Comparison of ENCODE assay signal across 18 mouse cellular contexts in genomic region chr13:64284676-64285075, GRCm38 (mm10). TPM values are rescaled to one million over a fixed set of nuclear protein-coding genes. Genes with fewer than 3 reads are reported as not detected.
DNase-seq lines count a peak whose midpoint lies in the region; ATAC-seq and TF ChIP-seq lines count a peak whose summit lies in the region.
"Had no signal": no experiment of that assay in that cellular context is flagged by ENCODE, and none has a peak within 500 bp of the region (broad histone marks: within the 10 kb centered on the region; RNA-seq: fewer than 3 reads in every experiment).

No protein-coding gene starts in this region.

- H3K4me2 ChIP-seq in lung, postnatal 0 days (replicated peaks; ENCODE audit: low read depth, low read length) = no peak overlapping the region
- H3K4me2 ChIP-seq: hindbrain, embryonic 13.5 days; limb, embryonic 13.5 days; lung, embryonic 15.5 days; neural tube, embryonic 15.5 days had no signal

- no peaks in the 10 kb centered on the region for H3K4me1 ChIP-seq in heart, adult 2 months (ENCODE audit: control insufficient read depth, insufficient read depth, low read length)
- no peaks in the 10 kb centered on the region for H3K4me1 ChIP-seq in lung, postnatal 0 days (ENCODE audit: insufficient read depth, low read depth, low read length)
- H3K4me1 ChIP-seq: hindbrain, embryonic 13.5 days; megakaryocyte, embryonic 14.5 days; neural tube, embryonic 15.5 days had no signal

- H3K27ac ChIP-seq in heart, adult 2 months = no peak overlapping the region
- no peak overlapping the region for H3K27ac ChIP-seq in lung, postnatal 0 days (ENCODE audit: low read length)
- H3K27ac ChIP-seq: hindbrain, embryonic 13.5 days; limb, embryonic 13.5 days; lung, embryonic 15.5 days; neural tube, embryonic 15.5 days had no signal

- DNase-seq in heart, adult 2 months = no peak
- no peak for DNase-seq in heart, adult 9 months (ENCODE audit: low spot score in 2 of 2)
- DNase-seq in lung, postnatal 0 days (ENCODE audit: low spot score) = no peak
- DNase-seq in lung, postnatal 10 days = no peak
- DNase-seq in ZHBTc4 (ENCODE audit: low read depth, low spot score) = peak; percentile 64
- no peak for DNase-seq in spleen, postnatal 14 days (ENCODE audit: low spot score in 2 of 2)
- DNase-seq in spleen, adult 12 weeks (ENCODE audit: low spot score) = no peak
- DNase-seq in spleen, postnatal 10 days (ENCODE audit: low spot score in 2 of 2) = no peak
- DNase-seq: adrenal gland, adult 2 months; cerebellum, adult 11-12 months; cerebellum, postnatal 36 days; kidney, adult 2 months; thymus, postnatal 4 days had no signal

- H3K9me3 ChIP-seq in lung, postnatal 0 days (ENCODE audit: low read length) = no peaks in the 10 kb centered on the region
- H3K9me3 ChIP-seq: hindbrain, embryonic 13.5 days; lung, embryonic 15.5 days; neural tube, embryonic 15.5 days had no signal

- H3K79me2 ChIP-seq in heart, adult 2 months (replicated peaks; ENCODE audit: control insufficient read depth, insufficient read depth, low read length) = no peaks in the 10 kb centered on the region

- ATAC-seq in lung, postnatal 0 days = no peak

- no peak for TF ChIP-seq EP300 in heart, adult 2 months (IDR thresholded peaks at IDR 0.05; ENCODE audit: insufficient read depth, low read depth, low read length)
- TF ChIP-seq EP300 in lung, postnatal 0 days (IDR thresholded peaks at IDR 0.05) = no peak

- peak; percentile 50 for TF ChIP-seq CTCF in heart, adult 2 months (IDR thresholded peaks at IDR 0.05)
- TF ChIP-seq CTCF in lung, postnatal 0 days (IDR thresholded peaks at IDR 0.05) = peak; percentile 35; the same call in 1 of the 2 replicates

- H3K4me3 ChIP-seq in heart, adult 2 months = no peak overlapping the region
- no peak overlapping the region for H3K4me3 ChIP-seq in lung, postnatal 0 days (ENCODE audit: low read depth, low read length)
- H3K4me3 ChIP-seq: hindbrain, embryonic 13.5 days; limb, embryonic 13.5 days; lung, embryonic 15.5 days; megakaryocyte, embryonic 14.5 days; neural tube, embryonic 15.5 days had no signal

- no peak for TF ChIP-seq POLR2A in heart, adult 2 months (IDR thresholded peaks at IDR 0.05; ENCODE audit: insufficient read depth, low read depth, low read length)

- no peaks in the 10 kb centered on the region for H3K36me3 ChIP-seq in heart, adult 2 months (ENCODE audit: control insufficient read depth, insufficient read depth, low read length)
- no peaks in the 10 kb centered on the region for H3K36me3 ChIP-seq in lung, postnatal 0 days (ENCODE audit: insufficient read depth, low read length)
- H3K36me3 ChIP-seq: hindbrain, embryonic 13.5 days; neural tube, embryonic 15.5 days had no signal

- H3K9ac ChIP-seq in heart, adult 2 months (ENCODE audit: low read depth, low read length) = no peak overlapping the region
- no peak overlapping the region for H3K9ac ChIP-seq in lung, postnatal 0 days (replicated peaks; ENCODE audit: low read depth)
- H3K9ac ChIP-seq: hindbrain, embryonic 13.5 days; limb, embryonic 13.5 days; lung, embryonic 15.5 days; neural tube, embryonic 15.5 days had no signal

- 99% methylated on average over 2 of the region's 2 CpGs for WGBS in heart, adult 2 months
- 94% methylated on average over 2 of the region's 2 CpGs for WGBS in lung, postnatal 0 days

- no peaks in the 10 kb centered on the region for H3K27me3 ChIP-seq in heart, adult 2 months (ENCODE audit: control insufficient read depth, insufficient read depth, low read length)
- no peaks in the 10 kb centered on the region for H3K27me3 ChIP-seq in lung, postnatal 0 days (replicated peaks; ENCODE audit: insufficient read depth, low read length)
- H3K27me3 ChIP-seq: hindbrain, embryonic 13.5 days; limb, embryonic 13.5 days; lung, embryonic 15.5 days; neural tube, embryonic 15.5 days had no signal

- intact Hi-C loops in heart, adult 2 months (cut with DNase I) = no loop called here

RNA-seq across cellular contexts. Expression of gene Cdc14b, which starts 9.6 kb away (rescaled TPM):
- 1 to 10 TPM; 8.7 to 8.8 TPM for total RNA-seq in heart, adult 2 months (2021)
- polyA plus RNA-seq in heart, adult 2 months (2012; rRNA removed) = 8.2 and 19.8 TPM in 2 replicates
- polyA plus RNA-seq in lung, postnatal 0 days (2015; fragmentation: Nextera tagmentation; extraction: Ambion mirVana) = 4.7 and 5.3 TPM in 2 replicates

RNA-seq across cellular contexts. Expression of gene Aaed1, which starts 27.8 kb away (rescaled TPM):
- 10 to 100 TPM; 55.7 to 65.7 TPM for total RNA-seq in heart, adult 2 months (2021)
- polyA plus RNA-seq in heart, adult 2 months (2012; rRNA removed) = 19.6 and 28.4 TPM in 2 replicates
- polyA plus RNA-seq in lung, postnatal 0 days (2015; fragmentation: Nextera tagmentation; extraction: Ambion mirVana) = 89.2 and 94.2 TPM in 2 replicates
